22 mouse cellular contexts compared by ENCODE assay signal in genomic region chr16:44249985-44250384, GRCm38 (mm10).
A peak's percentile ranks its signal among the peaks of the same experiment; 100 is the strongest.
DNase-seq lines count a peak whose midpoint lies in the region; ATAC-seq and TF ChIP-seq lines count a peak whose summit lies in the region.
"Had no signal": no experiment of that assay in that cellular context is flagged by ENCODE, and none has a peak within 500 bp of the region (broad histone marks: within the 10 kb centered on the region; RNA-seq: fewer than 3 reads in every experiment).

No protein-coding gene starts in this region.

- no peak overlapping the region for H3K4me3 ChIP-seq in bone marrow macrophage, adult 2 months (ENCODE audit: insufficient read depth, low read length)
- H3K4me3 ChIP-seq in hindbrain, embryonic 12.5 days = no peak overlapping the region
- H3K4me3 ChIP-seq: embryonic facial prominence, embryonic 13.5 days; embryonic facial prominence, embryonic 15.5 days; erythroblast, embryonic 14.5 days; forebrain, embryonic 10.5 days; forebrain, embryonic 12.5 days had no signal

- TF ChIP-seq CTCF in bone marrow macrophage, adult 2 months (IDR thresholded peaks at IDR 0.05; ENCODE audit: low read depth, low read length) = no peak

- no peaks in the 10 kb centered on the region for H3K36me3 ChIP-seq in hindbrain, embryonic 12.5 days
- H3K36me3 ChIP-seq: embryonic facial prominence, embryonic 13.5 days; embryonic facial prominence, embryonic 15.5 days; forebrain, embryonic 10.5 days; forebrain, embryonic 12.5 days had no signal

- peaks cover 5% of the 10 kb centered on the region for H3K4me1 ChIP-seq in bone marrow macrophage, adult 2 months (ENCODE audit: control insufficient read depth, insufficient read depth, low read length)
- no peaks in the 10 kb centered on the region for H3K4me1 ChIP-seq in hindbrain, embryonic 12.5 days
- H3K4me1 ChIP-seq: embryonic facial prominence, embryonic 13.5 days; embryonic facial prominence, embryonic 15.5 days; forebrain, embryonic 10.5 days; forebrain, embryonic 12.5 days had no signal

- H3K4me2 ChIP-seq in hindbrain, embryonic 12.5 days (replicated peaks) = no peak overlapping the region
- H3K4me2 ChIP-seq: embryonic facial prominence, embryonic 13.5 days; embryonic facial prominence, embryonic 15.5 days; forebrain, embryonic 12.5 days had no signal

- H3K9ac ChIP-seq in hindbrain, embryonic 12.5 days = no peak overlapping the region
- H3K9ac ChIP-seq: embryonic facial prominence, embryonic 13.5 days; embryonic facial prominence, embryonic 15.5 days; forebrain, embryonic 12.5 days had no signal

- H3K27me3 ChIP-seq in hindbrain, embryonic 12.5 days = no peaks in the 10 kb centered on the region
- H3K27me3 ChIP-seq: embryonic facial prominence, embryonic 13.5 days; embryonic facial prominence, embryonic 15.5 days; forebrain, embryonic 12.5 days had no signal

- H3K9me3 ChIP-seq in hindbrain, embryonic 12.5 days (replicated peaks) = peaks cover 5% of the 10 kb centered on the region; the same call in 1 of the 2 replicates
- H3K9me3 ChIP-seq: embryonic facial prominence, embryonic 13.5 days; embryonic facial prominence, embryonic 15.5 days; forebrain, embryonic 10.5 days; forebrain, embryonic 12.5 days had no signal

- no peak for TF ChIP-seq POLR2A in bone marrow macrophage, adult 2 months (IDR thresholded peaks at IDR 0.05; ENCODE audit: borderline replicate concordance, low read depth, low read length)

- DNase-seq in heart, adult 11 months = peak; percentile 46
- no peak for DNase-seq in heart, adult 18-20 months
- DNase-seq in brain, adult 2 months (ENCODE audit: low read depth, low spot score) = peak; percentile 33
- no peak for DNase-seq in adrenal gland, adult 2 months
- DNase-seq: adrenal gland, adult 8-10 months; adrenal gland, postnatal 14 days; adrenal gland, postnatal 36 days; cerebellum, adult 11-12 months; cerebellum, adult 2 months; cerebellum, adult 9-10 months; cerebellum, postnatal 10 days; cerebellum, postnatal 25 days; embryo, embryonic 11 days had no signal

- no peak for ATAC-seq in hindbrain, embryonic 12.5 days (ENCODE audit: low FRiP score)
- ATAC-seq: forebrain, embryonic 14.5 days; forebrain, embryonic 16.5 days had no signal

- 96% methylated on average over 10 of the region's 10 CpGs for WGBS in hindbrain, embryonic 12.5 days

- H3K27ac ChIP-seq in bone marrow macrophage, adult 2 months (ENCODE audit: insufficient read depth, low read depth, low read length) = peak overlapping the region; percentile 46; the same call in 1 of the 2 replicates
- H3K27ac ChIP-seq in hindbrain, embryonic 12.5 days = no peak overlapping the region
- H3K27ac ChIP-seq: embryonic facial prominence, embryonic 13.5 days; embryonic facial prominence, embryonic 15.5 days; forebrain, embryonic 10.5 days; forebrain, embryonic 12.5 days had no signal

Comparison
In these comparisons a context has a peak if more than half of its experiments do, and no peak if none do; other contexts are left out.
1. DNase-seq: peak in heart, adult 11 months (single experiment) and brain, adult 2 months (single experiment); none in heart, adult 18-20 months (0 of 2) and adrenal gland, adult 2 months (single experiment).